Mouse (Mus musculus) macrophage (primary cell): ENCODE measurements at regions not wholly inside any gene's neighbourhood (a gene's known extent, or its start where the extent isn't known, plus 50 kb on each side); places are given as distances from the start of the nearest gene placed in this dataset.

Experiments
- H3K27ac ChIP-seq: fragments of 350-480 bp; formaldehyde crosslinking; 2 replicates; pipeline ENCODE4 v1.9.0; 2021
- H3K36me3 ChIP-seq: fragments of 350-480 bp; formaldehyde crosslinking; 2 replicates; pipeline ENCODE4 v1.9.0; 2021; ENCODE audit errors: inconsistent target
- H3K4me3 ChIP-seq: fragments of 350-480 bp; formaldehyde crosslinking; 2 replicates; pipeline ENCODE4 v1.9.0; 2021; ENCODE audit errors: inconsistent target
- H3K79me2 ChIP-seq: fragments of 350-480 bp; formaldehyde crosslinking; 2 replicates; pipeline ENCODE4 v1.9.0; 2021; ENCODE audit errors: inconsistent target
- WGBS: methylation state at CpG from one replicate; pipeline ENCODE4 v1.1.7; 2026; ENCODE audit warnings: inconsistent platforms; ENCODE audit not compliant: missing documents; 5-methylcytosine and 5-hydroxymethylcytosine counted together

GRCm38 (mm10) chr3:36328927-36329326, 106.8 kb upstream of the Qrfpr start:
- H3K27ac ChIP-seq, result no peak overlapping the region
- H3K36me3 ChIP-seq, result no peaks in the 10 kb centered on the region
- 49% methylated on average over 2 of the region's 2 CpGs for WGBS
- H3K4me3 ChIP-seq, result no peak overlapping the region
- no peaks in the 10 kb centered on the region for H3K79me2 ChIP-seq

GRCm38 (mm10) chr3:36318635-36319034, 96.5 kb upstream of the Qrfpr start:
- peak overlapping the region; percentile 46; the same call in 1 of the 2 replicates for H3K27ac ChIP-seq
- no peaks in the 10 kb centered on the region for H3K79me2 ChIP-seq
- H3K4me3 ChIP-seq, result no peak overlapping the region
- no peaks in the 10 kb centered on the region for H3K36me3 ChIP-seq

GRCm38 (mm10) chr3:36311337-36311736, 89.2 kb upstream of the Qrfpr start:
- Histone ChIP-seq H3K27ac (no peak overlapping the region), H3K36me3 (no peaks in the 10 kb centered on the region)
- 34% methylated on average over 3 of the region's 3 CpGs for WGBS

GRCm38 (mm10) chr3:36310642-36311267, 88.6 kb upstream of the Qrfpr start:
- Histone ChIP-seq H3K4me3 (no peak overlapping the region), H3K79me2 (no peaks in the 10 kb centered on the region), H3K27ac (no peak overlapping the region), H3K36me3 (no peaks in the 10 kb centered on the region)
- 29% methylated on average over 8 of the region's 9 CpGs for WGBS

More at GRCm38 (mm10) chr3:36311337-36311736, 89.2 kb upstream of the Qrfpr start:
- H3K79me2 ChIP-seq, result no peaks in the 10 kb centered on the region
- H3K4me3 ChIP-seq, result no peak overlapping the region

- WGBS, result 85% methylated on average over 3 of the region's 3 CpGs
- Histone ChIP-seq H3K36me3 (no peaks in the 10 kb centered on the region), H3K4me3 (no peak overlapping the region), H3K27ac (no peak overlapping the region), H3K79me2 (no peaks in the 10 kb centered on the region)
Measured at GRCm38 (mm10) chr3:36296792-36297191, 74.7 kb upstream of the Qrfpr start.

- 92% methylated on average over 4 of the region's 4 CpGs for whole genome bisulfite sequencing
- Histone ChIP-seq H3K79me2 (no peaks in the 10 kb centered on the region), H3K27ac (no peak overlapping the region), H3K4me3 (no peak overlapping the region), H3K36me3 (no peaks in the 10 kb centered on the region)
Measured at GRCm38 (mm10) chr3:36291971-36292370, 69.9 kb upstream of the Qrfpr start.

GRCm38 (mm10) chr3:36284066-36284465, 62.0 kb upstream of the Qrfpr start:
- H3K36me3 ChIP-seq, result no peaks in the 10 kb centered on the region
- H3K4me3 ChIP-seq, result no peak overlapping the region
- no peaks in the 10 kb centered on the region for H3K79me2 ChIP-seq
- no peak overlapping the region for H3K27ac ChIP-seq
- WGBS, result 74% methylated on average over 5 of the region's 5 CpGs

GRCm38 (mm10) chr3:36275502-36275901, 53.4 kb upstream of the Qrfpr start:
- Histone ChIP-seq H3K27ac (no peak overlapping the region), H3K79me2 (no peaks in the 10 kb centered on the region), H3K36me3 (no peaks in the 10 kb centered on the region), H3K4me3 (no peak overlapping the region)
- WGBS, result 89% methylated on average over 1 of the region's 1 CpGs
